In the genomic region with DNA sequence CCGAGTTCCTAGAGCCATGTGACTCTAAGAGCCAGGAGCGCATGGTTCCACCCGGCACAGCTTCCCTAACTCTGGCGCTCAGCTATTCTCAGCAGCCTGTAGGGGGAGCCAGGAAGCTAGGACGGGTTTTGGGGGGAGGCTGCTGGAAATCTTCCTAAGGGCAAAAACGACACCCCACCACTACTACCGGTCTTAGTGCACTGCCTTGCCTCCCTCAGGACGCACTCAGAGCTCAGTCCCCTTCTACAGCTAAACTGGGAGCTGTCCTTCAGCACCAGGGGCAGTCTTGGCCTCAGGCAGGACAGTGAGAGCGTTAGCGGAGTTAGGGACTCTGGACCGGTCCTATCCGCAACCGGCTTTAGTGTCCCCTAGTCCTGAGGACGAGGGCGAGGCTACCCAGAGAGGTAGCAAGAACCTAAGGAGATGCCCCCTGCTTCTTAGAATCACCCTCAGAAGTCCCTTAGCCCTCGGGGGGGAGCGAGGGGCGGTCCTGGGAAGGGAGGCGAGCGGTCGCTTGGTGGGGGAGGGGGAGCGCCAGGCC, we compare ENCODE assay signal across 8 mouse cellular contexts. TPM values are rescaled to one million over a fixed set of nuclear protein-coding genes. Genes with fewer than 3 reads are reported as not detected.
A peak's percentile ranks its signal among the peaks of the same experiment; 100 is the strongest.
DNase-seq lines count a peak whose midpoint lies in the region; ATAC-seq and TF ChIP-seq lines count a peak whose summit lies in the region.

No protein-coding gene starts in this region.

- no peaks in the 10 kb centered on the region for H3K4me1 ChIP-seq in ES-E14 (ENCODE audit: control insufficient read depth in 2 of 2, insufficient read depth in 2 of 2, low read length in 2 of 2, poor library complexity in 1 of 2)
- H3K4me1 ChIP-seq in embryonic fibroblast, embryonic 13.5 days (ENCODE audit: control insufficient read depth, insufficient read depth, low read length), result no peaks in the 10 kb centered on the region
- H3K4me1 ChIP-seq in lung, embryonic 14.5 days (ENCODE audit: insufficient read depth), result no peaks in the 10 kb centered on the region

- in situ Hi-C loops in ES-E14 (cut with MboI; ENCODE audit: low sequenced_read_pairs in 2 of 2, unreplicated experiment in 2 of 2), result no loop called here

- ATAC-seq in lung, embryonic 14.5 days (ENCODE audit: insufficient read depth), result peak; percentile 93

- no peak for TF ChIP-seq CTCF in embryonic fibroblast, embryonic 13.5 days (IDR thresholded peaks at IDR 0.05; ENCODE audit: borderline replicate concordance, insufficient read depth, low read length)
- TF ChIP-seq CTCF in layer of hippocampus, adult 2 months (conservative IDR thresholded peaks at IDR 0.05), result peak; percentile 74
- TF ChIP-seq CTCF in lung, embryonic 14.5 days (IDR thresholded peaks at IDR 0.05; ENCODE audit: low read depth), result peak; percentile 28; the same call in 1 of the 2 replicates

- peaks cover 31% of the 10 kb centered on the region for H3K27me3 ChIP-seq in lung, embryonic 14.5 days (ENCODE audit: insufficient read depth, low read length)

- H3K4me2 ChIP-seq in lung, embryonic 14.5 days, result peak overlapping the region; percentile 69

- H3K4me3 ChIP-seq in ES-E14 (ENCODE audit: insufficient read depth in 1 of 2, low read depth in 1 of 2, low read length in 2 of 2, poor library complexity in 1 of 2, severe bottlenecking in 1 of 2), result peak overlapping the region; percentile 81 to 88
- H3K4me3 ChIP-seq in embryonic fibroblast, embryonic 13.5 days (ENCODE audit: insufficient read depth, low read length), result 0 out of 2 replicates have a peak overlapping the region, but pooled peaks have one; percentile 9
- H3K4me3 ChIP-seq in layer of hippocampus, adult 2 months, result peak overlapping the region; percentile 61
- H3K4me3 ChIP-seq in lung, embryonic 14.5 days (ENCODE audit: low read depth, low read length), result peak overlapping the region; percentile 41

- H3K9ac ChIP-seq in ES-E14 (ENCODE audit: insufficient read depth, low read depth, low read length, poor library complexity, severe bottlenecking), result no peak overlapping the region
- H3K9ac ChIP-seq in lung, embryonic 14.5 days, result no peak overlapping the region

- H3K36me3 ChIP-seq in ES-E14 (ENCODE audit: control insufficient read depth, insufficient read depth, low read length, poor library complexity, severe bottlenecking), result no peaks in the 10 kb centered on the region
- H3K36me3 ChIP-seq in lung, embryonic 14.5 days (ENCODE audit: insufficient read depth), result no peaks in the 10 kb centered on the region

- peak; percentile 60 for DNase-seq in ES-E14 (ENCODE audit: low read depth, low spot score)
- DNase-seq in brain, embryonic 18.5 days (ENCODE audit: low read depth, low spot score), result peak; percentile 30
- DNase-seq in heart, postnatal 4 days, result peak; percentile 75
- peak; percentile 50 to 55 for DNase-seq in layer of hippocampus, adult 2 months (ENCODE audit: low spot score in 2 of 2)
- DNase-seq in lung, embryonic 14.5 days, result peak; percentile 92
- DNase-seq in ovary, postnatal 36 days (ENCODE audit: low spot score), result peak; percentile 51
- DNase-seq in natural killer cell, adult 2 months (ENCODE audit: low spot score in 2 of 2), result no peak

- H3K9me3 ChIP-seq in ES-E14 (ENCODE audit: control insufficient read depth, insufficient read depth, low read depth, low read length), result no peaks in the 10 kb centered on the region
- no peaks in the 10 kb centered on the region for H3K9me3 ChIP-seq in lung, embryonic 14.5 days (ENCODE audit: low read depth, low read length)

- TF ChIP-seq POLR2A in embryonic fibroblast, embryonic 13.5 days (IDR thresholded peaks at IDR 0.05; ENCODE audit: low read depth, low read length), result no peak

- WGBS in lung, embryonic 14.5 days, result 13% methylated on average over 16 of the region's 22 CpGs

- H3K27ac ChIP-seq in ES-E14 (ENCODE audit: insufficient read depth, low read depth, low read length, poor library complexity, severe bottlenecking), result no peak overlapping the region
- no peak overlapping the region for H3K27ac ChIP-seq in embryonic fibroblast, embryonic 13.5 days (ENCODE audit: insufficient read depth, low read length)
- peak overlapping the region; percentile 80 for H3K27ac ChIP-seq in layer of hippocampus, adult 2 months
- no peak overlapping the region for H3K27ac ChIP-seq in lung, embryonic 14.5 days (ENCODE audit: low read depth)

TF ChIP-seq in ES-E14, 5 proteins besides CTCF, POLR2A, EP300 and RAD21:
- TF ChIP-seq ZC3H11A (IDR thresholded peaks at IDR 0.05; ENCODE audit: borderline replicate concordance, low read depth, low read length), result no peak
- TF ChIP-seq MAFK (IDR thresholded peaks at IDR 0.05; ENCODE audit: insufficient read depth, low read depth, low read length), result no peak
- TF ChIP-seq ZNF384 (IDR thresholded peaks at IDR 0.05; ENCODE audit: low read depth, low read length), result no peak
- no peak for TF ChIP-seq HCFC1 (IDR thresholded peaks at IDR 0.05; ENCODE audit: borderline replicate concordance, insufficient read depth, low read length)
- no peak for TF ChIP-seq CHD2 (IDR thresholded peaks at IDR 0.05; ENCODE audit: low read depth, low read length)

RNA-seq across cellular contexts. Expression of gene Tmem28, which starts 1.4 kb away (rescaled TPM):
- total RNA-seq in ES-E14 (2012; rRNA removed), result 1.8 and 4.9 TPM in 2 replicates
- polyA plus RNA-seq in embryonic fibroblast, embryonic 13.5 days (2011; ENCODE audit: insufficient read length, low read depth, missing spikeins), result not detected in 2 replicates
- not detected for total RNA-seq in heart, postnatal 4 days (2021)
- total RNA-seq in layer of hippocampus, adult 2 months (2021), result 10 to 100 TPM; 27.9 to 30.4 TPM
- polyA plus RNA-seq in lung, embryonic 14.5 days (2014; fragmentation: Nextera tagmentation; extraction: Ambion mirVana), result 0.04 TPM in 1 of 2 replicates, not detected in the other

Comparison
In these comparisons a context has a peak if more than half of its experiments do, and no peak if none do; other contexts are left out.
1. DNase-seq: peak in ES-E14 (single experiment), brain, embryonic 18.5 days (single experiment), heart, postnatal 4 days (single experiment), layer of hippocampus, adult 2 months (2 of 2), lung, embryonic 14.5 days (single experiment) and ovary, postnatal 36 days (single experiment); none in natural killer cell, adult 2 months (0 of 2).
2. H3K4me3 ChIP-seq: peak in every context shown above with its lines; median percentile 84 in ES-E14; 61 in layer of hippocampus, adult 2 months; 41 in lung, embryonic 14.5 days; 9 in embryonic fibroblast, embryonic 13.5 days.